Mouse (Mus musculus): ENCODE measurements at regions not wholly inside any gene's neighbourhood (a gene's known extent, or its start where the extent isn't known, plus 50 kb on each side); places are given as distances from the start of the nearest gene placed in this dataset.
A peak's percentile ranks its signal among the peaks of the same experiment; 100 is the strongest.

DNA sequence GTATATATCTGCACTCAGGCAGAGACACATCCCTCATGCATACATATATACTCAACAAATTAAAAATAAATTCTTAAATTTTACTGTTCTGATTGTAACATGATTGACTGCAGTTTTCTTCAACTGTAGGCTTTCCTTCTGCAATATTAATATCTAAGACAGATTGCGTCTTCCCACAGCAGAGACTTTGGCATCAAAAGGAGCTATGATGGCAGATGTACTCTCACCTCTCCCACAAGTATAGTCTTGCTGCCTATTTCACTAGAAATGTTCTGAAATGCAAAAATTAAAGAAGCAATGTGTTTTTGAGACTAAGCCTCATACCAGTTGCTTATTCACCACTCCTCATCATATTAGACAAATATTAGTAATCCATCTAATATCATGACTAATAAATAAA, 356.5 kb downstream of the Dnah5 start:
- DNase-seq (ENCODE audit: low read depth, low spot score) = no peak

DNA sequence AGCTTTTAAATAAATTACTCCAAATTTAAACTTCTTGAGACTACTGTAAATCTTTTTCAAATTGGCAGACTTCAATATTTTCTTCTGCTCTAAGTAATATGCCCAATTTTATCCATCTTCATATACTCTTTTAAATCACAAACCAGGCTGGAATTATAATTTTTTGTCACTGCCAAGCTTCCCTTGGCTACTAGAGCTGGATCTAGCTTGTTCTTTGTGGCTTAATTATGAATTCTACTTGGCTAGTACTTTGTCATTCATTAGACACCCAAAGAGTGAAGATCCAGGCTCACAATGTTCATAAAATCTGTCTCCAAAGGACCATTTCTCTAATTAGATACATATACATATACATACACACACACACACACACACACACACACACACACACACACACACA, 391.7 kb downstream of the Dnah5 start:
- DNase-seq (ENCODE audit: low read depth, low spot score) = no peak

DNA sequence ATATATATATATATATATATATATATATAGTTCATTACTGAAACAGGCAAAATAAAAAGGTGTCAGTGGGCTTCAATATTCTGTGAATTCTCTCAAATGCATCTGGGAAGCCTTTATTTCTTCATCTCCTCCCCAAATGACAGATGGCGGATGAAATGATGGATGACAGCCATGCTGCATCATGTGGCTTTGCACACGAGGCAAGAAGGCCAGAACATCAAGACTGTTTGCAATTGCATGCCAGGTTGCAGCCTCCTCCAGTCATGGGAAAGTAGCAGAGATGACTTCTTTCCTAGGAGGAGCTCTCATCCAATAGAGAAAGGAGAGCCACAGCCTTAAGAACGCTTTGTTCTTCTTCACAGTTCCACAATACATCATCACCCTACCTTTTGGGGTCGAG, 392.2 kb downstream of the Dnah5 start:
- DNase-seq (ENCODE audit: low read depth, low spot score) = no peak

DNA sequence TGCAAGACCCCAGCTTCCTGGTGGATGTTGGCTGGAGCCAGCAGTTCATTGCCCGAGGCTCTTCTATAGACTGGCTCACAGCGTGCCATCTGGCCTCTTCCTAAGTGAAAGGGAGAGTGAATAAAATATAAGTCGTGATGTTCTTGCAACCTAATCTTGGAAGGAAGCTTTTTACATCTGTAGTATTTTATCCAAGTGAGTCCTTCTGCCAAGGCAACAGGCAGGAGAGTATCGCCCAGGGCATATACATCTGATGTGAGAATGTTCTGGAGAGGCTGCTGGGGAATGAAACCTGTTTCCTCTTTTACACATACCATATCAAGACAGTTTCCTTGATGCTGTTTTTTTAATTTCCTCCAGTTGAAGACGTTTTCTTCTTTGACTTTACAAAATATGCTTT, 396.6 kb downstream of the Dnah5 start:
- DNase-seq (ENCODE audit: low read depth, low spot score) = no peak

DNA sequence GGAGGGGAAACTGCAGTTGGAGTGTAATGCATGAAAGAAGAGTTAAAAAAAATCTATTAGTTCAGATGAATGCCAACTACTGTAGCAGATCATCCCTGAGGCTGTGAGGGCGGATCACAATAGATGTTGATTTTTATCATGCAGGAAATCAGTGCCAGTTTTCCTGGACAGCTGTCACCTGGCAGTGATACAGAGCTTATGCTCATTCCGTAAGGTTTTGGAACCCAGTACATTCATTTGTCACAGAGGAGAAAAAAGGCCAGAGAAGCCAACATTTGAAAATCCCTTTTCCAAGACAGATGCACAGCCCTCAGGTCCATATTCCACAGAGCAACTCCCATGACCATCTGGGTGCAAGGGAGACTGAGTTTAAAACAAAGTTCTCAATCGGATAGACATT, 412.1 kb downstream of the Dnah5 start:
- no peak for DNase-seq (ENCODE audit: low read depth, low spot score)

DNA sequence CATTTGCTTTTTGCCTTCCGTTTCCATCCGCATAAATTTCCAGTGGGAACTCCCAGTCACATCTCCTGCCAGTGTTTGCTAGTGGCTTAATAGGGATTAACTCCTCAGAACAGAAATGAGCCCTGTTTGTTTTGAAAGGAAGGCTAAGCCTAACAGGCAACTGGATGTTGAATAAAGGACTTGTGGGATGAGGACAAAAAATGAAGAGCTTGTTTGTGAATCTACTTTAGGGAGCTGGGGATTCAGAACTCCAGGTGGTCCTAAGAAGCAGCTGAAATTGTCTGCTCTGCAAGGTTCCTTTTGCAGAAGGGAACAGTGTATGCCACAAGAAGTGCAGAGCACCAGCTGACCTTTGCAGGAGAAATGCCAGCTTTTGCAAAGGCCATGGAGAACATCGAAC, 436.8 kb downstream of the Dnah5 start:
- no peak for DNase-seq (ENCODE audit: low read depth, low spot score)

DNA sequence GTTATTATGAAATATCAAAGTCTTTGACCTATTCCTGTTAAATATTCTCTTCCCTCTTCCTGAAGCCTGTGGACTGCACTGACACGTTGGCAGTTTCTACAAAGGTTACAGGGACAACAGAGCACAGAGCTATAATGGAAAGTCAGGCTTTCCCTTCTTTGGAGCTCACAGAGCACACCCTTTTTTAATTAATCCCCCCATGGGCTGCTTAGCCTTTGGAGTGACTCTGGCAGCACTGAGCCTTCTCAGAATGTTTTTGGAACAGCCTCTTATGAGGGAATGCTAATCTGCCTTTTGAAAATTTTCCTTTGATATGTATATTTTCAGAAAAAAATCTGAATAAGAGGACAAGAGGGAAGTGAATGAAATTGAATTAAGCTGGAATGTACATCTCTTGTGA, 441.6 kb downstream of the Dnah5 start:
- no peak for DNase-seq (ENCODE audit: low read depth, low spot score)

DNA sequence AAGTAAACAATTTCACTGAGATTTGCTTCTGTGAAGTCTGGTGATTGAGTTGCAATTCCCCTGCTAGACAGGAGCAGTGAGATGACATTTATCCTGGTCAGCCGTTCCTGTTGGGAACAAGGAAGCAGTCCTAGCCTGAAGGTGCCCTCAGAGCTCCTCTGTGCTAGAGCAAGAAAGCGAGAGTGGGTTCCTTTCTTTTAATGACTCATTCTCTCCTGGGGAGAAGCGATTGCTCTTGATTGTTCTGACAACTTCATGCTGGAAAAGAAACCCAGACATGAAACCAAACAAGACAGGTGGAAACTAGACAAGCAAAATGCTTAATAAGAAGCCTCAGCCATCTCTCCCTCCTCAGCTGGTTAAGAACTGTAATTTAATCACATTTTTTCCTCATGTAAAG, 450.4 kb downstream of the Dnah5 start:
- peak; percentile 35 for DNase-seq (ENCODE audit: low read depth, low spot score)

DNA sequence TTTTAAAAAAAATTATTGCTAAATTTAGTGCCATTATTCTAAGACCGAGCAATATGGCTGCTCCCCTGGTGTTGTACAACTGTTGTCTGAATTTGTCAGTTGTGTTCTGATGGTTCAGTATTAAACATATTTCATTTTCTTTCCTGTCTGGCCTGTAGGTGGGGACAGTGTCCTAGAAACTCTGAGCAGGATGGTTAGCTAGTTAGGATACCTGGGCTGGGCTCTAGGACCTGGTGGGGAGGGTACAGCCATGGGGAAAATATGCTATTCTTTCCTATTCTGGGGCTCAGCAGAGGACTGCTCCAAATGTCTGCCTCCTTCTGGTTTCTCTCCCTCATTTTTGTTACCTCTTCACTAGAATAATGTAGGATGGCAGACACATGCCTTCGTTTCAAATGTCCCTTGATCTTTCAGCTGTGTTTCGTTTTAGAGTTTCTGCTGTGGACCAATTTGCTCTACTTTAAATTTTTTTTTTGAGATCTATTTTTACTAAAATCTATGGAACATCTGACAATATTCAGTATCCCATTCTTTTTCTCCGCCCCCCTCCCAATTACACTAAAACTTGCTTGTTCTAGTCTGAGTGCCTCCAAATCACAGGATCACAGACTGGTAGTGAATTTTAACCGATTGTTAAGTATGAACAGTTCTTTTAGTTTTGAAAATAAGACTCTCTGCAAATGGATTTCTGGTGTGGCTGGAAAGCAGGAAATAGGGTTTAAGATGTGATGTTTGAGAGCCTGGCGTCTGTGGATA, 460.5 kb downstream of the Dnah5 start:
- no peak for DNase-seq (ENCODE audit: low read depth, low spot score)

Measured in R1 (cell line).